Mouse (Mus musculus): ENCODE results near the gene Hs3st5.

DNA sequence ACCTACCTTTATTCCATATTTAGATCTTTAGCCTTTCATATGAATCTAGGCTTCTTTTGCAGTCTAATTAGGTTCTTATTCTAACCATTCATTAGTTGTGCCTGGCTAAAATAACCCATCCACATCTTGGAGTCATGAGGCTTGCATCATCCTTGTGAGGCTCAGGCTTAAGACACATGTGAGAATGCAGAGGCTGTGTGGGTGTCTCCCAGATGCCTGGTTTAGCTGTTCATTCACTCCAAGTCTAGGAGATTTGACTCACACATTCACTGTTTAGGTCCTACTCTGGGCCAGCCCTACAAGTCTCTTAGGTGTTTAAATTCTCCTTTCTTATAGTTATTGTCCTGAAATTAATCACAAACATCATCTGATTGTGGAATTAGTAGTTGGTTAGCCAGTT lies 17.3 kb downstream of the Hs3st5 start:
- TF ChIP-seq CTCF (IDR thresholded peaks at IDR 0.05) (no peak), EP300 (IDR thresholded peaks at IDR 0.05) (no peak)

Data from lung, postnatal 0 days (tissue).